Mouse (Mus musculus) megakaryocyte-erythroid progenitor cell, adult 5-6 weeks (primary cell): ENCODE data around the gene Rgs6. TPM values are rescaled to one million over a fixed set of nuclear protein-coding genes. Genes with fewer than 3 reads are reported as not detected.

Experiments
- ATAC-seq: replicated peaks from 2 replicates; pipeline ENCODE4 v1.8.0; 2016; ENCODE audit warnings: mild to moderate bottlenecking, inconsistent platforms; ENCODE audit not compliant: severe bottlenecking, poor library complexity, low FRiP score, low TSS enrichment
- total RNA-seq, 2 experiments: library from RNA; stranded (forward) in 1 of 2; stranded (reverse) in 1 of 2; fragments of 200-1000, 215-1000 nt in 1 of 2; fragments of >200 nt in 1 of 2; fragmentation: Nextera tagmentation in 1 of 2; gene quantifications; 2 replicates each; pipeline ENCODE4 v1.2.3; 2014 to 2017

The Rgs6 gene
- total RNA-seq, 2 experiments from 2014 or later, result not detected

DNA sequence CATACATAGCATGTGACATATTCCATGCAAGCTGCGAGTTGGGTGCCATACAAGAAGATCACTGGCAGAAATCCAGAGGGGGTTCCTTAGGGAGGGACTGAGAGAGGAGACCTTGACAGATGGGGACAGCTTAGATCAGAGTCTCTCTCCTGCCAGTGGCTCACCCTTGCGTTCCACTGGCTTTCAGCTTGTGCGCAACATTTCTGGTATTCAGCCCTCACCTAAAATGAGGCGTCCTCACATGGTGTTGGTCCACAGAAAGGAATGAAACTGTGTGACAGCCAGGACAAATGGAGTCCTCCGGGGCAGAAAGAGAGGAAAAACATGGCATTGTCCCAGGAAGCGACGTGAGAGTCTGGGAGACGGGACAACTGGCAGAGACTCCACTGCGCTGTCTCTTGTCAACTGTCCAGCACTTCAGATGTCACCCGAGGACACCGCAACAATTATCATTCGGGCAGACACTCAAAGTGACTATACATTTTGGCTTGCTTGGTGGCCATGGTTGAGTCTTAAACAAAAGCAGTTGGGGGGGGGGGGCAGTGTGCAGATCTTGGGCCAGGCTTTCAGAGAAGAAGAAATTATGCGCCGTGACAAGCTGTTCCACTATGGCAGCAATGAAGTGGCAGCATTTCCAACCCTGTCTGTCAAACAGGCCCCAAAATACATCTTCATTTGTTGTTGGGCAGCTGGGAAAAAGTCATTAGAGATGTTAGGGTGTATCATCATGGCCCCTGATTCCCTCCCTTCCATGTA is 344.8 kb downstream of the Rgs6 start:
- no peak for ATAC-seq

DNA sequence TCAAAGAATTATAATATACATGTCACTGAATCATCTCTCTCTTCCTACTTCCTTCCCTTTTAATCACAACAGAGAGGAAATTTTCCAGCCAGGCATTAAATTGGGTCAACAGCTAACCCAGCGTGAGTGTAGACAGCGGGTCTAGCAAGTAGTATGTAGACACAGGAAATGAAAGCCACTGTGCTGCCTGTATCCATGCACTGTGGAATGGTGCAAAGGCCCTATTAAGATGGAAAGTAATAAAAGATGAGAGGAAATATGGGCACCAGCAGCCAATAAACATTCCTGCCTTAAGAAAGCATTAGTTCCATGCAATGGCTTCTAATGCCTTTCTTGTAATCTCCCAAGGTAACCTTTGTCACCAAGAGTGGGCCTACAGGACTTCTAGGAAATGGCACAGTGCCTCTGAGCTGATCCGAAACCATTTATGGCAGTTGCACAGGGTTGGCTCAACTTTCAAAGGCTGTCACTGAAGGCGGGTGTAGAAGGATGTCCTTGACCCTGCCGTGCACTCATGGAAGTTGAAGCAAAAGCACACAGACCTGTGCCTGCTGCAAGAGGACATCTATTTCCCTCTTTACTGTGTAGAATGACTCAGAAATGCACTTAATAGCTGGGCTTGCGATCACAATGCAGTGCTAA is 347.1 kb downstream of the Rgs6 start:
- no peak for ATAC-seq

DNA sequence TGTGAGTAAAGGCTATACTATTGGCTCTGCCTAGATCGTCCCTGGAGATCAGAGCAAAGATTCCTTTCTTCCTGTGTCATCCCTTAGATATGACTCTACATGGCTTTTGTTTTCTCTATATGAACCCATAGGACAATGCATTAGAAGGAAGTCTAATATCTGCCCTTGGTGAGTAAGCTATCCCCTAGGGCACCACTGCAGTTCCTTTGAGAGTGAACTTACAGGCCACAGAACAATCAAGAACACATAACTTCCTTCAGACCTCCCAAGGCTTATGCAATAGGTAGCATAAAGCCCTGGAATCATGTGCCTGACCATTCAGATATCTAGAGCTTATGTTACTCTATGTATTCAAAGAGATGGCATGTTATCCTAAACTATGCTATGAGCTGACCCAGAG is 347.7 kb downstream of the Rgs6 start:
- ATAC-seq, result no peak

DNA sequence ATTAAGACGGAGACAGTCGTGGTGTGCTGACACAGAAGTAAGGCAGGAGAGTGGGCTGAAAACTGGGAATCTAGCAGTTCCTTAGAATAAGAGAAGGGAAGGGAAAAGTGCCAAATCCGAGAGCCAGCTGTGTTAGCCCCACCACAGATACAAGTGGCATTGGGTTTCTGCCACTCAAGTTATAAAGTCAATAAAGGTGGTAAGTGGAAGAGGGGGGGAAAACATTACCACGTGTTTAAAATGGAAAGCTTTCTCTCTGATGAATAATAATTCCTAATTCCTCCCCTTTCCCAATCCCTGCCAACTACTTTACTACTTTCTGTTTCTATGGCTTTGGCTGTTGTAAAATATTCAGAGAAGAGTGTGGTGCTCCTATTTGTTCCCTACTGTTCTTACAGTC is 352.4 kb downstream of the Rgs6 start:
- no peak for ATAC-seq

DNA sequence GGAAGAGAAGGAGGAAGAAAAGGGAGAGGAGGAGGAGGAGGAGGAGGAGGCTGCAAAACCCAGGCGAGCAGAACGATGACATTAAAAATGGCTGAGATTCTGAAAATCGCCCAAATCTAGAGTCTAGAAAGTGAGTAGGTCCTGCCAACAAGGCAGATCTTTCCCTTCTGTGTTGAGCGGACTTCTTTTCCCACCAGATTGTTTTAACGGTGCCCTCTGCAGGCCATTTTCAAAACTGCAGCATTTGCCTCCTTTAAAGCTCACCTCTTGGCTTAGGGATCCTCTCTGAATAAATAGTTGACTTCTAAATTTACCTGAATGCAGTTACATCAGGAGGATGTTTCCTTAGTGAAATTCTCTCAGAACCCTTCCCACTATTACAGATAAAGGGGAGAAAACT is 358.4 kb downstream of the Rgs6 start:
- peak; percentile 55; the same call in 1 of the 2 replicates for ATAC-seq

DNA sequence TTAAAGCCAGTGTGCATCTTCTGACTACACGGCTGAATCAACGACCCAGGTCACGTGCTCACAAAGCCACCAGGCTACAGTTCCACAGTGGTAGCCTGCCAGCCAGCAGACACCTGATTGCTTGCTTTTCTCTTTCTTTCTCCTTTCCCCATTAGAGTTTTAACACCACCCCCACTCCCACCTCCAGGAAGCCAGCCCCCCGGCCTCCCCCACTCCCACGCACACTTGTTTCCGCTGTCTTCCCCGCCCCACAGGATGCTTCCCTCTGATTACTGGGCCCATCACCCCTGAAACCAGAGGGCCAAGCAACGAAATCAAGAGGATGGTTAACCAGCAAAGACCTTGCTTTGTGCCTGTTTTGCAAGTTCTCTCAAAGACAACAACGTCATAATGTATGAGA is 373.0 kb downstream of the Rgs6 start:
- ATAC-seq, result no peak

DNA sequence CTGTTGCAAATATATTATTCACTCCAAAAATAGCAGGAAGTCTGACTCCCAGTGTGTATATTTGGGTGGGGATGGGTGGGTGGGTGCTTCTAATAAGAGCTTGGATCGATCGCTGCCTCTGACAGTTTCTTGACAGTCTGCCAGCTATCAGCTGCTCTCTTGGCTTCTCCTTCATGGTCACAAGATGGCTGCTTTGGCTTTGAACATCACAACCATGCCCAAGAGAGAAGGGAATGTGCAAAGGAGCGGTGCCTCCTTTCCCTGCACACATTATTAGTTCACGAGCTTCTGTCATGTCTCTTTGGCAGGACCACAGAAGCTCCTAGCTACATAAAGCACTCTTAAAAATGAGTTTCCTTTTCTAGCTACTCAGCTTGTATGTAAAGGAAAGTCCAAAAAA is 373.8 kb downstream of the Rgs6 start:
- ATAC-seq, result no peak

GRCm38 (mm10) chr12:82970521-82971105 is 382.5 kb downstream of the Rgs6 start:
- no peak for ATAC-seq

DNA sequence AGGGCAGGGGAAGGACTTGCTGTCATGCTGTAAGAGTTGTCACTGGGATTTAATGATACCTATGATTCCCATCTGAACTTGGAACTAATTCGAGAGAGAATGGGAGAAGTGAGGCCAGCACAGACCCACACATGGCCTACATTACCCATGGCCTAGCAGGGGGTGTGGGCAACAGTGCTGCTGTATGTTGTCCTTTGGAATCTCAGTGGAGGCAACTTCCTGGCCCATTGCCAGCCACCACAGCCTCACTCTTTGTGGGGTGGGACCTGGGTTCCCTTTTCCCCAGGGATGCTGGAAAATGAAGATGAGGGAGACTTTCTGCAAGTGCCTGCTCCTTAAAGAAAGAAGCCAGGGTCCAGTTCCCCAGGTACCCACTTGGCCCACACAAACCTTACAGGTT is 383.1 kb downstream of the Rgs6 start:
- no peak for ATAC-seq

- ATAC-seq, result no peak
Observed at GRCm38 (mm10) chr12:82972661-82973060, 384.6 kb downstream of the Rgs6 start.

GRCm38 (mm10) chr12:82973771-82974170 is 385.7 kb downstream of the Rgs6 start:
- ATAC-seq, result no peak

- ATAC-seq, result no peak
Observed at GRCm38 (mm10) chr12:82978275-82978674, 390.2 kb downstream of the Rgs6 start.

- no peak for ATAC-seq
Observed at GRCm38 (mm10) chr12:82982716-82983115, 394.6 kb downstream of the Rgs6 start.

DNA sequence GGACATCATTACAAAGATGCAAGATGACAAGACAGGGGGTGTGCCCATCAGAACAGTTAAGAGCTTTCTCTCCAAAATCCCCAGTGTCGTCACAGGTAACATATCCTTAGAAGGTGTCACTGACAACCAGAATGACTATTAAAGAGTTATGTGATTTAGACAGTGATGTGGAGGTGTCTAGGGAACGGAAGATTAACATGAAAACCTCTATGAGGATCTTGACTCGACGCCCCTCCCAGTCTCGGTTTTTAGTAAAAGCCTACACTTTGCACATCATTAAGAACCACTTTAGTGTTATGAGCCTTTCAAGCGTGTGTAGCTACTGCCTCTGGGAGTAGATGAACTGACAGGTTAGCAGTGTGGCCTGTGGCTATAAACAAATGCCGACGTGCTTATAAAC is 397.2 kb downstream of the Rgs6 start:
- ATAC-seq, result no peak

DNA sequence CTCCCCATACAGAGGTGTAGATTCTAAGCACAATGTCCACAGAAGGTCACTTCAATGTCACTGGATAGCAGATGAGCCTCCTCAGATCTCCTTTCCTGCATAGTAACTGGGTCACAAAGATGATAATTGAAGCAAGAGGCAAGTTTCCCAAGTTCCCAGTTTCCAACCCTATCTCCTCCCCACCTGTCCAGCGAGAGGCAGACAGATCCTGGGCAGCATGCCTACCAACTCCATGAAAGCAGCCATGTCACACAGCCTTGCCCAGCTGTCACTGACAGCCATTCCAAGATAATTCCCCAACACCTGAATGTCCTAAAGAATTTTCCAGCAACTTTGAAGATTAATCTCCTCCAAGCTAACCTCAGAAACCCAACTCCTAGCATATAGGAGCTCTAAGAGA is 399.6 kb downstream of the Rgs6 start:
- no peak for ATAC-seq

GRCm38 (mm10) chr12:82993905-82994304 is 405.8 kb downstream of the Rgs6 start:
- no peak for ATAC-seq

GRCm38 (mm10) chr12:82996775-82997174 is 408.7 kb downstream of the Rgs6 start:
- no peak for ATAC-seq

- no peak for ATAC-seq
Observed at GRCm38 (mm10) chr12:82998682-82999332, 410.7 kb downstream of the Rgs6 start.

- ATAC-seq, result no peak
Observed at GRCm38 (mm10) chr12:82999333-83000032, 411.4 kb downstream of the Rgs6 start.

DNA sequence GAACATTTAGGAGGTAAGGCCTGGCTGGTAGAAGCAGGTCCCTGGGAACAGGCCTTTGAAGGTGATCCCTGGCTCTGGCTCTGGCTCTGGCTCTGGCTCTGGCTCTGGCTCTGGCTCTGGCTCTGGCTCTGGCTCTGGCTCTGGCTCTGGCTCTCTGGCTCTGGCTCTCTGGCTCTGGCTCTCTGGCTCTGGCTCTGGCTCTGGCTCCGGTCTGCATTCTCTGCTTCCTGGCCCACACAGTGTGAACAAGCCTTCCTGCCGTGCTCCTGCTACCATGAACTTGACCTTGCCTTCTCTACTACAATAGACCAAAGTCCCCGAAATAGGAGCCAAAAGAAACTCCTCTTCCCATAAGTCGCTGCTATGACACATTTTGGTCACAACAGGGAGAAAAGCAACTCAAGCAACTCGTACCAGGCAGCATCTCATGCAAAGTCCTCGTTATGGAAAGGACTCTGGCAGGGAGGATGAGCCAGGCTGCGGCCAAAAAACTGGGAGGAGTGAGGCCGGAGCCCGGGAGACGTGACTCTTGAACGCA is 412.0 kb downstream of the Rgs6 start:
- no peak for ATAC-seq
